Mouse (Mus musculus): ENCODE results near the gene Gsg1l.

Gene Gsg1l

GRCm38 (mm10) chr7:126080949-126081654, 1.1 kb downstream of the Gsg1l start:
- no peak for DNase-seq (ENCODE audit: low spot score)

- no peak for DNase-seq (ENCODE audit: low spot score)
These were observed 5.3 kb downstream of the Gsg1l start for GRCm38 (mm10) chr7:126076935-126077334.

- DNase-seq (ENCODE audit: low spot score): no peak
These were observed 7.2 kb downstream of the Gsg1l start for GRCm38 (mm10) chr7:126075058-126075457.

GRCm38 (mm10) chr7:126070321-126070720, 11.9 kb downstream of the Gsg1l start:
- DNase-seq (ENCODE audit: low spot score): no peak

GRCm38 (mm10) chr7:126066777-126067176, 15.4 kb downstream of the Gsg1l start:
- DNase-seq (ENCODE audit: low spot score): peak; percentile 42

- DNase-seq (ENCODE audit: low spot score): no peak
These were observed 16.9 kb downstream of the Gsg1l start for GRCm38 (mm10) chr7:126065243-126065876.

GRCm38 (mm10) chr7:126062228-126062627, 20.0 kb downstream of the Gsg1l start:
- no peak for DNase-seq (ENCODE audit: low spot score)

GRCm38 (mm10) chr7:126058918-126059317, 23.3 kb downstream of the Gsg1l start:
- no peak for DNase-seq (ENCODE audit: low spot score)

GRCm38 (mm10) chr7:126057332-126057914, 24.8 kb downstream of the Gsg1l start:
- DNase-seq (ENCODE audit: low spot score): no peak

- DNase-seq (ENCODE audit: low spot score): no peak
These were observed 27.6 kb downstream of the Gsg1l start for GRCm38 (mm10) chr7:126054574-126054973.

GRCm38 (mm10) chr7:126053618-126054017, 28.6 kb downstream of the Gsg1l start:
- no peak for DNase-seq (ENCODE audit: low spot score)

GRCm38 (mm10) chr7:126051910-126052309, 30.3 kb downstream of the Gsg1l start:
- no peak for DNase-seq (ENCODE audit: low spot score)

- no peak for DNase-seq (ENCODE audit: low spot score)
These were observed 37.1 kb downstream of the Gsg1l start for GRCm38 (mm10) chr7:126045077-126045476.

GRCm38 (mm10) chr7:126042306-126042705, 39.9 kb downstream of the Gsg1l start:
- no peak for DNase-seq (ENCODE audit: low spot score)

- DNase-seq (ENCODE audit: low spot score): peak; percentile 32
These were observed 41.3 kb downstream of the Gsg1l start for GRCm38 (mm10) chr7:126040794-126041526.

- no peak for DNase-seq (ENCODE audit: low spot score)
These were observed 42.4 kb downstream of the Gsg1l start for GRCm38 (mm10) chr7:126039847-126040246.

- no peak for DNase-seq (ENCODE audit: low spot score)
These were observed 42.9 kb downstream of the Gsg1l start for GRCm38 (mm10) chr7:126039247-126039835.

GRCm38 (mm10) chr7:126038366-126039246, 43.6 kb downstream of the Gsg1l start:
- DNase-seq (ENCODE audit: low spot score): no peak

GRCm38 (mm10) chr7:126035332-126035731, 46.9 kb downstream of the Gsg1l start:
- DNase-seq (ENCODE audit: low spot score): no peak

GRCm38 (mm10) chr7:126032776-126033209, 49.4 kb downstream of the Gsg1l start:
- no peak for DNase-seq (ENCODE audit: low spot score)

- DNase-seq (ENCODE audit: low spot score): no peak
These were observed 49.9 kb downstream of the Gsg1l start for GRCm38 (mm10) chr7:126032365-126032755.
